Mouse (Mus musculus) hindbrain, postnatal 0 days (tissue): ENCODE data around the gene Kmt5a. TPM values are rescaled to one million over a fixed set of nuclear protein-coding genes. Genes with fewer than 3 reads are reported as not detected.
A peak's percentile ranks its signal among the peaks of the same experiment; 100 is the strongest.
"Not testable (repeated sequence)": the region's sequence is repeated elsewhere in the genome, so short reads cannot be mapped to it uniquely, and the experiment has no call there.

Experiments used
- ATAC-seq: fragments of 200-750 bp; cut with Nextera tagmentation; 2 replicates; pipeline ENCODE4 v1.8.0; 2017; ENCODE audit warnings: mild to moderate bottlenecking, moderate TSS enrichment, moderate library complexity
- DNase-seq: peaks from one replicate; pipeline ENCODE4 v3.0.0-alpha.2; 2015; ENCODE audit warnings: low spot score
- H3K27ac ChIP-seq: fragments of 300-500 bp; sonication (generic); 2 replicates; pipeline ENCODE4 v1.5.1; 2014; ENCODE audit warnings: mild to moderate bottlenecking
- H3K27me3 ChIP-seq: fragments of 300-500 bp; sonication (generic); 2 replicates; pipeline ENCODE4 v1.6.1; 2014; ENCODE audit warnings: low read length, mixed read lengths; ENCODE audit not compliant: insufficient read depth
- H3K36me3 ChIP-seq: fragments of 300-500 bp; sonication (generic); 2 replicates; pipeline ENCODE4 v1.6.1; 2014; ENCODE audit warnings: low read length, mixed read lengths; ENCODE audit not compliant: insufficient read depth
- H3K4me1 ChIP-seq: fragments of 300-500 bp; sonication (generic); 2 replicates; pipeline ENCODE4 v1.6.1; 2014; ENCODE audit warnings: antibody characterized with exemption, low read length, mixed read lengths; ENCODE audit not compliant: insufficient read depth
- H3K4me2 ChIP-seq: fragments of 300-500 bp; sonication (generic); 2 replicates; pipeline ENCODE4 v1.6.1; 2014; ENCODE audit warnings: low read depth, mild to moderate bottlenecking, low read length, moderate library complexity, mixed read lengths
- H3K4me3 ChIP-seq: fragments of 300-500 bp; sonication (generic); 2 replicates; pipeline ENCODE4 v1.5.1; 2014; ENCODE audit warnings: low read length
- H3K9ac ChIP-seq: fragments of 300-500 bp; sonication (generic); replicated peaks from 2 replicates; pipeline ENCODE4 v1.6.1; 2014; ENCODE audit warnings: mild to moderate bottlenecking, low read length, moderate library complexity, mixed read lengths
- H3K9me3 ChIP-seq: fragments of 300-500 bp; sonication (generic); 2 replicates; pipeline ENCODE4 v1.6.1; 2016; ENCODE audit warnings: low read length, mixed read lengths
- CTCF ChIP-seq: IDR thresholded peaks from 2 replicates; pipeline ENCODE4 v1.5.1; 2016; ENCODE audit warnings: antibody characterized with exemption, control low read depth, low read depth
- WGBS: fragments of 180-500 bp; shearing (Covaris S2); extraction: QIAGEN DNeasy Blood & Tissue Kit; methylation state at CpG from one replicate; pipeline ENCODE4 v1.1.7; 2014; 5-methylcytosine and 5-hydroxymethylcytosine counted together
- polyA plus RNA-seq: library from polyadenylated mRNA; unstranded; fragments of >200 nt; fragmentation: Nextera tagmentation; extraction: Ambion mirVana; gene quantifications from 2 replicates; pipeline ENCODE4 v1.2.1, GENCODE M21; 2015
- total RNA-seq: library from RNA; depleted of rRNA; stranded (reverse); fragments of >200 nt; gene quantifications from 2 replicates; pipeline ENCODE4 v1.2.3, GENCODE M21; 2014

The Kmt5a gene
- total and polyA plus RNA-seq, 2 experiments from 2014 or later = 20.5 to 48.5 TPM

- Histone ChIP-seq H3K4me2 (peak overlapping the region; percentile 6; the same call in 1 of the 2 replicates), H3K27ac (peak overlapping the region; percentile 75), H3K9ac (no peak overlapping the region; the same call in 1 of the 2 replicates), H3K4me3 (no peak overlapping the region), H3K27me3 (no peaks in the 10 kb centered on the region), H3K9me3 (no peaks in the 10 kb centered on the region), H3K36me3 (peaks cover 67% of the 10 kb centered on the region), H3K4me1 (no peaks in the 10 kb centered on the region)
- TF ChIP-seq CTCF = no peak
- DNase-seq (peak; percentile 59), ATAC-seq (peak; percentile 68)
- WGBS = 56% methylated on average over 13 of the region's 13 CpGs
Observed at GRCm38 (mm10) chr5:124453339-124454081, 13.8 kb downstream of the Kmt5a start.

- Histone ChIP-seq H3K4me3 (no peak overlapping the region), H3K4me1 (no peaks in the 10 kb centered on the region), H3K27me3 (no peaks in the 10 kb centered on the region), H3K36me3 (peaks cover 68% of the 10 kb centered on the region), H3K27ac (peak overlapping the region; percentile 75), H3K9me3 (no peaks in the 10 kb centered on the region), H3K4me2 (no peak overlapping the region), H3K9ac (no peak overlapping the region; the same call in 1 of the 2 replicates)
- WGBS = 73% methylated on average over 1 of the region's 1 CpGs
- no peak for TF ChIP-seq CTCF
- ATAC-seq = 0 out of 2 replicates have a peak, but pooled peaks have one; percentile 10
- DNase-seq = no peak
Observed at GRCm38 (mm10) chr5:124454082-124454419, 14.3 kb downstream of the Kmt5a start.

GRCm38 (mm10) chr5:124456762-124457161 lies 17.0 kb downstream of the Kmt5a start:
- peaks cover 55% of the 10 kb centered on the region for H3K36me3 ChIP-seq
- DNase-seq (no peak), ATAC-seq (no peak)
- H3K9ac ChIP-seq = no peak overlapping the region
- no peaks in the 10 kb centered on the region for H3K4me1 ChIP-seq
- no peak for TF ChIP-seq CTCF
- H3K27me3 ChIP-seq = no peaks in the 10 kb centered on the region
- 92% methylated on average over 6 of the region's 6 CpGs for WGBS
- no peak overlapping the region for H3K4me2 ChIP-seq
- H3K4me3 ChIP-seq = no peak overlapping the region
- no peaks in the 10 kb centered on the region for H3K9me3 ChIP-seq
- H3K27ac ChIP-seq = no peak overlapping the region

GRCm38 (mm10) chr5:124460922-124461321 lies 21.2 kb downstream of the Kmt5a start:
- not testable (repeated sequence) for H3K9me3 ChIP-seq, H3K4me2 ChIP-seq, H3K4me3 ChIP-seq, H3K27me3 ChIP-seq, DNase-seq, H3K4me1 ChIP-seq, ATAC-seq, H3K9ac ChIP-seq, H3K27ac ChIP-seq
- peaks cover 50% of the 10 kb centered on the region for H3K36me3 ChIP-seq
- 93% methylated on average over 14 of the region's 14 CpGs for WGBS

GRCm38 (mm10) chr5:124462297-124463025 lies 22.7 kb downstream of the Kmt5a start:
- ATAC-seq = no peak
- Histone ChIP-seq H3K27ac (no peak overlapping the region), H3K27me3 (no peaks in the 10 kb centered on the region), H3K9ac (no peak overlapping the region), H3K4me2 (no peak overlapping the region), H3K4me1 (no peaks in the 10 kb centered on the region), H3K9me3 (no peaks in the 10 kb centered on the region), H3K4me3 (no peak overlapping the region), H3K36me3 (peaks cover 47% of the 10 kb centered on the region)
- DNase-seq = no peak
- TF ChIP-seq CTCF = no peak
- WGBS = 86% methylated on average over 8 of the region's 8 CpGs

- ATAC-seq = no peak
- no peak overlapping the region for H3K4me2 ChIP-seq
- DNase-seq = no peak
- WGBS = 87% methylated on average over 5 of the region's 5 CpGs
- no peak overlapping the region for H3K27ac ChIP-seq
- no peak overlapping the region for H3K9ac ChIP-seq
- no peaks in the 10 kb centered on the region for H3K9me3 ChIP-seq
- H3K27me3 ChIP-seq = no peaks in the 10 kb centered on the region
- no peak for TF ChIP-seq CTCF
- no peaks in the 10 kb centered on the region for H3K4me1 ChIP-seq
- H3K4me3 ChIP-seq = no peak overlapping the region
- H3K36me3 ChIP-seq = peaks cover 42% of the 10 kb centered on the region
Observed at GRCm38 (mm10) chr5:124463462-124463861, 23.7 kb downstream of the Kmt5a start.

GRCm38 (mm10) chr5:124464905-124465304 lies 25.2 kb downstream of the Kmt5a start:
- H3K27ac ChIP-seq = no peak overlapping the region
- no peak for TF ChIP-seq CTCF
- DNase-seq (no peak), ATAC-seq (no peak)
- H3K4me2 ChIP-seq = no peak overlapping the region
- no peaks in the 10 kb centered on the region for H3K27me3 ChIP-seq
- H3K9ac ChIP-seq = no peak overlapping the region
- peaks cover 38% of the 10 kb centered on the region for H3K36me3 ChIP-seq
- H3K4me3 ChIP-seq = no peak overlapping the region
- no peaks in the 10 kb centered on the region for H3K4me1 ChIP-seq
- no peaks in the 10 kb centered on the region for H3K9me3 ChIP-seq
